Mouse (Mus musculus) liver, embryonic 14.5 days (tissue): ENCODE data around the gene Lrig1. TPM values are rescaled to one million over a fixed set of nuclear protein-coding genes. Genes with fewer than 3 reads are reported as not detected.

Experiments used
- ATAC-seq: fragments of 200-750 bp; cut with Nextera tagmentation; 2 replicates; pipeline ENCODE4 v1.8.0; 2017; ENCODE audit warnings: moderate number of reproducible peaks, mild to moderate bottlenecking, moderate library complexity; ENCODE audit not compliant: insufficient read depth
- DNase-seq, 3 experiments: peaks; one replicate each; pipeline ENCODE4 v3.0.0-alpha.2; 2012 to 2013; ENCODE audit warnings: low read depth in 3 of 3, low spot score in 3 of 3
- H3K27ac ChIP-seq: fragments of 300-500 bp; sonication (generic); 2 replicates; pipeline ENCODE4 v1.5.1; 2014; ENCODE audit warnings: moderate library complexity, mild to moderate bottlenecking, control low read depth, inconsistent platforms
- H3K27me3 ChIP-seq: fragments of 300-500 bp; sonication (generic); 2 replicates; pipeline ENCODE4 v1.6.1; 2014; ENCODE audit warnings: mild to moderate bottlenecking, low read length, moderate library complexity; ENCODE audit not compliant: control insufficient read depth, insufficient read depth
- H3K36me3 ChIP-seq: fragments of 300-500 bp; sonication (generic); replicated peaks from 2 replicates; pipeline ENCODE4 v1.6.1; 2014; ENCODE audit warnings: low read depth; ENCODE audit not compliant: control insufficient read depth, insufficient read depth
- H3K4me1 ChIP-seq, 2 experiments: fragments of 200-500 bp in 1 of 2; fragments of 300-500 bp in 1 of 2; sonication (generic) in 1 of 2; replicated peaks; 2 replicates each; pipeline ENCODE4 v1.6.1; 2012 to 2014; ENCODE audit warnings: antibody characterized with exemption in 1 of 2, inconsistent platforms in 1 of 2, low read length in 1 of 2; ENCODE audit not compliant: control insufficient read depth in 2 of 2, insufficient read depth in 2 of 2
- H3K4me2 ChIP-seq: fragments of 300-500 bp; sonication (generic); 2 replicates; pipeline ENCODE4 v1.6.1; 2014; ENCODE audit warnings: low read depth, mild to moderate bottlenecking, control low read depth, moderate library complexity
- H3K4me3 ChIP-seq, 2 experiments: fragments of 200-500 bp in 1 of 2; fragments of 300-500 bp in 1 of 2; sonication (generic) in 1 of 2; 2 replicates each; pipeline ENCODE4 v1.5.1; 2012 to 2014; ENCODE audit warnings: low read depth in 2 of 2, low read length in 2 of 2, mild to moderate bottlenecking in 2 of 2, control low read depth in 1 of 2, inconsistent platforms in 1 of 2, moderate library complexity in 1 of 2; ENCODE audit not compliant: insufficient read depth in 1 of 2
- H3K9ac ChIP-seq: fragments of 300-500 bp; sonication (generic); replicated peaks from 2 replicates; pipeline ENCODE4 v1.6.1; 2014; ENCODE audit warnings: mild to moderate bottlenecking, control low read depth, moderate library complexity
- H3K9me3 ChIP-seq: fragments of 300-500 bp; sonication (generic); 2 replicates; pipeline ENCODE4 v1.6.1; 2016; ENCODE audit warnings: low read length, mixed read lengths; ENCODE audit not compliant: control insufficient read depth
- CTCF ChIP-seq: IDR thresholded peaks from 2 replicates; pipeline ENCODE4 v1.5.1; 2016; ENCODE audit warnings: antibody characterized with exemption, low read depth, control low read depth
- EP300 ChIP-seq: IDR thresholded peaks from 2 replicates; pipeline ENCODE4 v1.6.1; 2016; ENCODE audit warnings: antibody characterized with exemption, low read depth
- WGBS: fragments of 180-500 bp; shearing (Covaris S2); extraction: QIAGEN DNeasy Blood & Tissue Kit; methylation state at CpG from one replicate; pipeline ENCODE4 v1.1.7; 2014; ENCODE audit not compliant: insufficient replicate concordance; 5-methylcytosine and 5-hydroxymethylcytosine counted together
- polyA plus RNA-seq, 2 experiments: library from polyadenylated mRNA; depleted of rRNA in 1 of 2; stranded (reverse) in 1 of 2; unstranded in 1 of 2; fragments of >200 nt; fragmentation: Nextera tagmentation in 1 of 2; extraction: Ambion mirVana in 1 of 2; gene quantifications; 2 replicates each; pipeline versions ENCODE4 v1.2.1 to v1.2.3; 2012 to 2014

Gene Lrig1
- polyA plus RNA-seq, 2 experiments = 2.7 to 2.8 TPM

GRCm38 (mm10) chr6:94604072-94604471 is 95.9 kb downstream of the Lrig1 start:
- no peak for TF ChIP-seq EP300
- TF ChIP-seq CTCF = no peak
- H3K4me3 ChIP-seq = no peak overlapping the region
- H3K36me3 ChIP-seq = no peaks in the 10 kb centered on the region
- H3K4me1 ChIP-seq = no peaks in the 10 kb centered on the region
- H3K4me2 ChIP-seq = no peak overlapping the region
- WGBS = 69% methylated on average over 3 of the region's 3 CpGs
- ATAC-seq (no peak), DNase-seq (no peak)
- H3K9ac ChIP-seq = no peak overlapping the region
- H3K27ac ChIP-seq = no peak overlapping the region
- no peaks in the 10 kb centered on the region for H3K27me3 ChIP-seq
- no peaks in the 10 kb centered on the region for H3K9me3 ChIP-seq

- Histone ChIP-seq H3K4me3 (no peak overlapping the region), H3K4me2 (no peak overlapping the region), H3K9ac (no peak overlapping the region), H3K27ac (no peak overlapping the region), H3K36me3 (no peaks in the 10 kb centered on the region), H3K9me3 (no peaks in the 10 kb centered on the region), H3K27me3 (no peaks in the 10 kb centered on the region), H3K4me1 (no peaks in the 10 kb centered on the region)
- 50% methylated on average over 5 of the region's 5 CpGs for WGBS
- no peak for TF ChIP-seq CTCF
- no peak for TF ChIP-seq EP300
- no peak for ATAC-seq
- DNase-seq = no peak
Observed at GRCm38 (mm10) chr6:94601811-94602210, 98.1 kb downstream of the Lrig1 start.

GRCm38 (mm10) chr6:94601101-94601500 is 98.9 kb downstream of the Lrig1 start:
- no peak for ATAC-seq
- H3K27me3 ChIP-seq = no peaks in the 10 kb centered on the region
- 73% methylated on average over 5 of the region's 5 CpGs for WGBS
- TF ChIP-seq CTCF = no peak
- no peak for TF ChIP-seq EP300
- H3K36me3 ChIP-seq = no peaks in the 10 kb centered on the region
- no peaks in the 10 kb centered on the region for H3K4me1 ChIP-seq
- H3K9ac ChIP-seq = no peak overlapping the region
- H3K4me2 ChIP-seq = no peak overlapping the region
- no peak overlapping the region for H3K4me3 ChIP-seq
- H3K9me3 ChIP-seq = no peaks in the 10 kb centered on the region
- no peak overlapping the region for H3K27ac ChIP-seq
- no peak for DNase-seq

GRCm38 (mm10) chr6:94599016-94599415 is 100.9 kb downstream of the Lrig1 start:
- H3K4me1 ChIP-seq = no peaks in the 10 kb centered on the region
- DNase-seq (no peak), ATAC-seq (peak; percentile 33; the same call in 1 of the 2 replicates)
- H3K27ac ChIP-seq = no peak overlapping the region
- H3K9me3 ChIP-seq = no peaks in the 10 kb centered on the region
- no peak overlapping the region for H3K4me3 ChIP-seq
- H3K9ac ChIP-seq = no peak overlapping the region
- WGBS = 72% methylated on average over 13 of the region's 13 CpGs
- no peaks in the 10 kb centered on the region for H3K36me3 ChIP-seq
- no peaks in the 10 kb centered on the region for H3K27me3 ChIP-seq
- H3K4me2 ChIP-seq = no peak overlapping the region
- TF ChIP-seq CTCF = no peak
- TF ChIP-seq EP300 = 0 out of 2 replicates have a peak, but pooled peaks have one; percentile 20

GRCm38 (mm10) chr6:94598421-94598820 is 101.5 kb downstream of the Lrig1 start:
- Histone ChIP-seq H3K9ac (no peak overlapping the region), H3K4me2 (no peak overlapping the region), H3K9me3 (no peaks in the 10 kb centered on the region), H3K4me1 (no peaks in the 10 kb centered on the region), H3K4me3 (no peak overlapping the region), H3K27ac (no peak overlapping the region), H3K36me3 (no peaks in the 10 kb centered on the region), H3K27me3 (no peaks in the 10 kb centered on the region)
- 87% methylated on average over 12 of the region's 12 CpGs for WGBS
- TF ChIP-seq CTCF (no peak), EP300 (no peak)
- ATAC-seq = no peak
- no peak for DNase-seq
